Mouse (Mus musculus) adrenal gland, adult 8-10 months (tissue): ENCODE measurements around the gene Rufy3. TPM values are rescaled to one million over a fixed set of nuclear protein-coding genes. Genes with fewer than 3 reads are reported as not detected.
A peak's percentile ranks its signal among the peaks of the same experiment; 100 is the strongest.

ENCODE experiments used
- DNase-seq: peaks from one replicate; pipeline ENCODE4 v3.0.0; 2022
- total RNA-seq, 4 experiments: library from RNA; stranded (reverse); gene quantifications; 2 replicates each; pipeline ENCODE4 v1.2.4; 2022

The Rufy3 gene
- total RNA-seq, 4 experiments from 2014 or later: 31.8 to 45.7 (median 40.1) TPM

DNA sequence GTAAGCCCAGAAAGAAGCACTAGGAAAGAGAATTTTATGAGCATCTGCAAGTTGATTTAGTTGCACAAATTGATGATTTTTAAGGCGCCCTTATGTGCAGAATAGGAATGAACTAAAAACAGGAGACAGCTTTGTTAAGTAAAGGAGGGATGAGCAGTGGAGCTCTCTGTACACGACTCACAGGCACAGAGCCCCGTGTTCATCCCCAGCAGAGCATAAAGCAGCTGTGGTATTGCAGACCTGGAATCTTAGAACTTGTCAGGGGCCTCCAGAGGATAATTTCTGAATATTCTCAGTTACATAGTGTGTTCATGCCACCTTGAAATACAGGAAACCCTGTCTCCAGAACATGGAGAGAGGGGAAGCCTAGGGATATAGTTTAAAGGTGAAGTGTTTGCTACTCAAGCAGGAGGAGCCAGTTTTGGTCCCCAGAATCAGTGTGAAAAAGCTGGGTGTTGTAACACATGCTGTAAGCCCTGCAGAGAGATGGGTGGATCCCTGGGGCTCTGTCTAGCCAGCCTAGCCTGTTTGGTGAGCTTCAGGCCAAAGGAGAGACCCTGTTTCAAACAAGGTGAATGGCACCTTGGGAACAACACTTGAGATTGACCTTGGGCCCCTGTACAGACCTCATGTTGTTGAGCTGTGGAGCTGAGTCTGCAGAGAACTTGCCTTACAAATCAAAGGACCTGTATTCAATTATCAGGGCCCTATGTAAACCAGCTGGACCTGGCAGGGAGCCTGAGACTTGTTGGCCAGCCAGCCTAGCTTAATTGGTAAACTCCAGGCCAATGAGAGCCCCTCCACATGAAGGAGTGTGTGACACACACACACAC is 10.9 kb downstream of the Rufy3 start:
- no peak for DNase-seq

GRCm38 (mm10) chr5:88580681-88581080 is 15.8 kb downstream of the Rufy3 start:
- no peak for DNase-seq

- no peak for DNase-seq
These were observed 16.5 kb downstream of the Rufy3 start for GRCm38 (mm10) chr5:88581343-88581742.

GRCm38 (mm10) chr5:88583271-88584031 is 18.6 kb downstream of the Rufy3 start:
- peak; percentile 39 for DNase-seq

DNA sequence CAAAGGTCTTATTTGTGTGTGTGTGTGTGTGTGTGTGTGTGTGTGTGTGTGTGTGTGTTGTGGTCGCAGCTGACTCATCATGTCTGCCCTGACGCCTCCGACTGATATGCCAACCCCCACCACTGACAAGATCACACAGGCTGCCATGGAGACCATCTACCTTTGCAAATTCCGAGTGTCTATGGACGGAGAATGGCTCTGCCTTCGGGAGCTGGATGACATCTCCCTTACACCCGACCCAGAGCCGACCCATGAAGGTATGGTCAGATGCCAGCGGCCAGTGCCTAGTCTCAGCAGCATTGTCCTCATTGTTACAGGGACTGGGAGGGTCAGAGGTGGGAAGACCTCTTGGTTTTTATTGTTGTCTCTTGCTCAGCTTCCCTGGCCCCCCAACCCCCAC is 19.2 kb downstream of the Rufy3 start:
- no peak for DNase-seq

DNA sequence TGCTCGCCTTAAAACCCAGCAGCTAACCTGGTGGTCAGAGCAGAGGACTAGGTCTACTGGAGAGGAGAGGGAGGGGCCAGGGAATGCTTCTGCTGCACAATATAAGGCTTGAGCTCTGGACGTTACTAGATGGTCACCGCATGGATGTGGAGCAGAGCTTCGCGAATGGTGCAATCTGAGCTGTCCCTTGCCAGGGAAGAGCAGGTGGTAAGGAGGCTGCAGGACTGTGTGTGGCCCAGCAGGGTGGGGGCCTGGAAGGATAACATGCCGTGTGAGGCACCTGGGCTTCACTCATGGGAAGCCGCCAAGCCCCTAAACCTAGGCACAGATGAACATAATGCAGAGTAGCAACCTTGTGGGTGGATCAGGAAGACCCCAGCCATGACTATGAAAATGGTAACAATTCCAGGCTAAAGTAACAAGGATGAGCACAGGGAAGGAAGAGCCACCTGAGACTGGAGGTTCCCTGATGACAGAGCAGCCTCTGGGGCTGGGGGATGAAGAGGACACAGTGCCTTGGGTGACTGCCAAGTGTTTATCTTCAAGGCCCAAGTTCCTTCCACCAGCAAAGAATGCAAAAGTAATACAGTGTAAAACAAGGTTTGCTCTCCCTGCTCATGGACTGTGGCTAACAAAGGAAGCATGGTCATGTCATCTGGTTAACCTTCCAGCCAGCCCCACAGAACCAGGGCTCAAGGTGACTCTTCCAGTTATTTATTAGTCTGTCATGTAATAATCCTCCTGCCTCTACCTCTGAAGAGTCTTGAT is 21.8 kb downstream of the Rufy3 start:
- no peak for DNase-seq

DNA sequence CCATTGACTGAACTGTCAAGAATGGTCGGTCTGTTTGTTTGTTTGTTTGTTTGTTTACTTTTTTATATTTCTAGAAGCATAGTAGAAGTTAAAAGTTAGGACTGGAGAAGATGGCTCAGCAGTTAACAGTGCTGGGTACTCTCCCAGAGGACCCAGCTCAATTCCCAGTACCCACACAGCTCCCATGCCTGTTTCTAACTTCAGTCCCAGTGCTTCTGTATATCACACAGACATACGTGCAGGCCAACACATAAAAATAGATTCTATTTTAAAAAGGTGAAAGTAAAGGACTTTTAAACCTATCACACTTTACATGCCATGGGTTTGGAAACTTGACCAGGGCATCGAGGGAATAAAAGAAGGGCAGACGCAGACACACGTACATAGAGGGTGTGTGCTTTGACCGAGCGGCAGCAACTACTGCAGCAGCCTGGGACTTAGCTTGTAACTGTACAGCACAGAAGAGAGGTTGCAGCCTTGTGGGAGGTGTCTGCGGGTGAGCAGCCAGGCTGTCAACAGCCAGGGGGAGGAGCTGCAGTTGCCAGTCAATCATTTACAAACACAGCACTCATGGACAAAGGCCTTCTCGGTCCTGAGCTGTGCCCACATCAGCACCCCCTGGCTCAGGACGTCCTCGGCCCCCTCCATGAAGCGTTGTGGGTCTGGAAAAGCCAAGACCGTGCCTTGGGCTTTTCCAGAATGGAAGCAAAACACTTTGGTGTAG is 22.5 kb downstream of the Rufy3 start:
- peak; percentile 35 for DNase-seq

- DNase-seq: no peak
These were observed 23.6 kb downstream of the Rufy3 start for GRCm38 (mm10) chr5:88588481-88588880.

DNA sequence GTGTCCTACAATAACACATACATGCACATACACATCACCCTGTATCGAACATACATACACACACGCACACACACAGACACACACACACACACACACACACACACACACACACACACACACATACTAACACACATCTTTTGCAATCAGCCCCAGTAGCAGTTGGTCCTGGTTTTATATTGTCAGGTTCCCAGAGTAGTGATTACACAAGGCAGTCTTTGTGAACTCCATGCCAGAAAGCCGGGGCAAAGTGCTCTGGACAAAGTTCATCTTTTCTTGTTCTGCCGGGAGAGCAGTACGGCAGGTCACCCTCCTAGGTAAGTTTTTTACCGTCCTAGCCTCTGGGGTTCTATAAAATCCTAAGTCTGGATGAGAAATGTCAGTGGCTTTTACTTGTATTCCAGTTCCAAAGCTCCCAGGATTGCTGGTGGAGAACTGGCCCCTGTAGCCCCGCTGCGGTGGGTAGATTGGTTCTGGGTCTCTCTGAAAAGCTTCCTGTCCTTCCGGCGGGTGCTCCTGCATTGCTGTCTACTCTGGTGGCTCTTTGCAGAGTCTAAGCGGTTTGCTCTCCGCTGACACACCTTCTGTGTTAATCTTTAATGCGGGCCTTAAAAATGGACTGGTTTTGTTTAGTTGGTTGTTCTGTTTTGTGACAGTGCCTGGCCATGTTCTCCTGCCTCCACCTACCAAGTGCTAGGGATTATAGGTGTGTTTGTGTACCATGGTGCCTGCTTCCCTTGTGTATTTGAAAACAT is 28.8 kb downstream of the Rufy3 start:
- DNase-seq: no peak

DNA sequence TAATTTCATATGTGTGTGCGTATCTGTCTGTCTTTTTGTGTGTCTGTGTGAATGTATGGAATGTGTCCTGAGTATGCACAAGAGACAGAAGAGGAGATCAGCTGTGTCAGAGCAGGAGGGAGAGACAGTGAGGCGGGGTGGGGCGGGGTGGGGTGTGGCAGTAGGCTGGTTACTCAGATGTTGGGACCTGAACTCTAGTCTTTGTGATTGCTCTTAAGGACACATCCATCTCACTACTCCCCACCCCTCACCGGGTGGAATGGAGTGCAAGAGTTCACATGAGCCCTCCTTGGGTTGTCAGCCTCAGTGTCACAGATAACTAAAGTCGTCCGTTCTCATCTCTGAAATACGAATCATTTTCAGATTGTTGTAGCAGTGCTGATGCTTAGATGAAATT is 29.3 kb downstream of the Rufy3 start:
- no peak for DNase-seq

DNA sequence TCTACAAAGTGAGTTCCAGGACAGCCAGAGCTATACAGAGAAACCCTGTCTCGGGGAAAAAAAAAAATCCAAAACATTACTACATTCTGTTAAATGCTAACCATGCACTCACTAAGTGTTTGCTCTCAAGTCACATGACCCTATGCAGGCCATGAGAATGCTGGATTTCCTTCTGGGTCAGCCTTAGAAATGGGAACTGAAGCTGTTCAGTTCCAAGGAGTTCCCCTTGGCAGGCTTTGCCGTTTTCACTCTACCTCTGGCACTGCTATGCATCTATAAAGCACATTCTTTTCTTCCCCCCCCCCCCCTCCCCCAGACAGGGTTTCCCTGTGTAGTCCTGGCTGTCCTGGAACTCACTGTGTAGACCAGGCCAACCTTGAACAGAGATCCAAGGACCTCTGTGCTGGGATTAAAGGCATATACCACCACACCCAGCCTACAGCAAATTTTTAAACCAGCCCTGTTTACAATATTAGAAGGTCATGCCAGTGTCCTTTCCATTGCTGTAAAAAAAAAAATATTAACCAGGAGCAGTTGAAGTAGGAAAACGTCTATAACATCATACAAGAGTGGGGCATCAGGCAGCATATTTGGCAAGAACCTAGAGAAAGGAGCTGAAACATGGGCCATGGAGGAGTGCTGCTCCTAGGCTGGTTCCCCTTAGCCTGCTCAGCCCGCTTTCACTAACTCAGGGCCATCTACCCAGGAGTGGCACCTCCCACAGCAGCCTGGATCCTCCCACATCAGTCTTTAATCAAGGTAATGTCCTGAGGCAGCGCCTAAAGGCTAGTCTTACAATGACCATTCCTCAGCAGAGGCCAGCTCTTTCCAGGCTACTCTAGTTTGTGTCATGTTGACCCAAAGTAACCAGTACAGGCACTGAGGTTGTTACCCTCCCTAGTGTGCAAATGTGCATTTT is 31.0 kb downstream of the Rufy3 start:
- DNase-seq: no peak

DNA sequence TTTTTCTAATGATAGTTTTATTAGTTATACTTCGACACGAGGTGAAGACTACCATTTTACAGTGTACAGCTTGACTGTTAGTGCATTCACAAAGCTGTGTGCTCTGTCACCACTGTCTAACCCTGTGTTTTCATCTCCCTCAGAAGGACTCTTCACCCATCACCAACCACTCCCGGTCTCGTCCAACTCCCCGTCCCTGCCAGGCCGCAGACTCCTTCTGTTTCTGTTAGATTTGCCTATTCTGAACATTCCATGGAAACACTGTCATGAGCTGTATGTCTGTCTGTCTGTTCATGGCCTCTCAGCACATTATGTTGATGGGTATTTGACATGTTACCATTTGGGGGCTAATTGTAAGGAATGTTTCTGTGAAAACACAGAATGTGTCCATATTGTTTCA is 34.1 kb downstream of the Rufy3 start:
- no peak for DNase-seq

GRCm38 (mm10) chr5:88602030-88602429 is 37.2 kb downstream of the Rufy3 start:
- DNase-seq: no peak

GRCm38 (mm10) chr5:88602713-88603112 is 37.9 kb downstream of the Rufy3 start:
- no peak for DNase-seq

- peak; percentile 40 for DNase-seq
These were observed 39.2 kb downstream of the Rufy3 start for GRCm38 (mm10) chr5:88604046-88604445.

DNA sequence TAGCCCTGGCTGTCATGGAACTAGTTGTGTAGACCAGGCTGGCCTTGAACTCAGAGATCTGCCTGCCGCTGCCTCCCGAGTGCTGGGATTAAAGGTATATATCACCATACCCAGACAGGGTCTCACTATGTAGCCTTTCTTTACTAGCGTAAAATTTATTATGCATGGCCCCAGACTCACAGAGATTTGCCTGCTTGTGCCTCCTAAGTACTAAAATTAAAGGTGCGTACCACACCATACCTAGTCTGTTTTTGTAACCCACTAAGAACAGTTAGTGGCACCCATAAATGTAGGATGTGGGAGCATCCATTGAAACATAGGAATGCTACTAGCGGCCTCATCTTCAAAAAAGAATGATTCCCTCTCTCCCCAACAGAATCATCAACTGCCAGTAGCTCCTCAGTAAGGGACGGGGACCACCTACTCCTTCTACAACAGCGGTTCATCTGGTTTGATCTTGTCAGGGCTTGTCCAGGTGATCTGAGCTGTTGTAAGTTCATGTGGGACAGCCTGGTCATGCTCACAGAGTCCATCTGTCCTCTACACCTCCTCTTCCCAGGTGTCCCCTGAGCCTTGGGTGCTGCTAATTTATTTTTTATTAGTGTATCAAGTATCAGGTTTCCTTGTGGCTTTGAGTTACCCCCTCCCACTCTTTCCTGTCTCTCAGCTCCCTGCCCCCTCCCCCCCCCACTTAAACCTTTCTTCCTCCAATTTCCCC is 40.0 kb downstream of the Rufy3 start:
- DNase-seq: no peak

DNA sequence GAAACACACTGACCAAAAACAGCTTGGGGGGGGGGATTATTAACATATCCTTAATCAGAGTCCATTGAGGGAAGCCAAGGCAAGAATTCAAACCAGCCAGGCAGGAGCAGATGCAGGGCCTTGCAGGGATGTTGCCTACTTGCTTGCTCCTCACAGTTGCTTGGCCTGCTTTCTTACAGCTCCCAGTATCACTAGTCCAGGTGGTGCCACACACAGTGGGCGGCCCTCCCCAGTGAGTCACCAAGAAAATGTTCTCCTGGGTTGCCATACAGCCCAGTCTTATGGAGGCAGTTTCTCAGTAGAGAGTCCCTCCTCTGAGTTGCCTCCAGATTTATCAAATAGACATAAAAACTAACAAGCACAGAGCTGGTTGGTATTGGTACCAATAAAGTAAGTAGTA is 49.3 kb downstream of the Rufy3 start:
- no peak for DNase-seq

DNA sequence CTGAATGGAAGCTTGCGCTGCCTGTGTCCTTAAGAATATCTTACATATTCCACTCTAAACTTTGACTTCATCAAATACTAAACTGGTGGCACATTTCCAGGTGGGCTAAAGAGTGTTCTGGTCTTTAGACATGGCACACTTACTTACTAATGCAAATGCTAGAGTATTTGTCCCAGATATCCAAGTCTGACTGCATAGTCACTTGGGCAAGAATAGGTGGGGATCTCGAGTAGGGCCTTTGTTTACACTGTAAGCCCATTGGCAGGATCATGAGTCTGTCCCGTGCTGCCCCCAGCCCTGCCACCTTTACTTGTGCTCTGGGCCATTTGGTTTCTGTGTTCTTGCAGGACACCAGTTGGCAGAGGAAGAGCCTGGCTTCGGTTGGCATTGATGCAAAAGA is 52.1 kb downstream of the Rufy3 start:
- DNase-seq: no peak

GRCm38 (mm10) chr5:88627545-88627944 is 62.7 kb downstream of the Rufy3 start:
- no peak for DNase-seq

GRCm38 (mm10) chr5:88629125-88629524 is 64.3 kb downstream of the Rufy3 start:
- DNase-seq: no peak
